Mouse (Mus musculus) CD4-positive, CD25-positive, alpha-beta regulatory T cell, adult 4 months (primary cell): ENCODE results near the gene Snx19. TPM values are rescaled to one million over a fixed set of nuclear protein-coding genes. Genes with fewer than 3 reads are reported as not detected.

Experiments
- ATAC-seq: one replicate; pipeline ENCODE4 v1.8.0; 2017
- polyA plus RNA-seq, 2 experiments: library from polyadenylated mRNA; unstranded; fragments of 100-300 nt; shearing (Covaris generic); gene quantifications; one replicate each; pipeline ENCODE4 v1.2.1; 2017

Gene Snx19
- polyA plus RNA-seq, result 10 to 100 TPM; 11.3 to 15.6 TPM

DNA sequence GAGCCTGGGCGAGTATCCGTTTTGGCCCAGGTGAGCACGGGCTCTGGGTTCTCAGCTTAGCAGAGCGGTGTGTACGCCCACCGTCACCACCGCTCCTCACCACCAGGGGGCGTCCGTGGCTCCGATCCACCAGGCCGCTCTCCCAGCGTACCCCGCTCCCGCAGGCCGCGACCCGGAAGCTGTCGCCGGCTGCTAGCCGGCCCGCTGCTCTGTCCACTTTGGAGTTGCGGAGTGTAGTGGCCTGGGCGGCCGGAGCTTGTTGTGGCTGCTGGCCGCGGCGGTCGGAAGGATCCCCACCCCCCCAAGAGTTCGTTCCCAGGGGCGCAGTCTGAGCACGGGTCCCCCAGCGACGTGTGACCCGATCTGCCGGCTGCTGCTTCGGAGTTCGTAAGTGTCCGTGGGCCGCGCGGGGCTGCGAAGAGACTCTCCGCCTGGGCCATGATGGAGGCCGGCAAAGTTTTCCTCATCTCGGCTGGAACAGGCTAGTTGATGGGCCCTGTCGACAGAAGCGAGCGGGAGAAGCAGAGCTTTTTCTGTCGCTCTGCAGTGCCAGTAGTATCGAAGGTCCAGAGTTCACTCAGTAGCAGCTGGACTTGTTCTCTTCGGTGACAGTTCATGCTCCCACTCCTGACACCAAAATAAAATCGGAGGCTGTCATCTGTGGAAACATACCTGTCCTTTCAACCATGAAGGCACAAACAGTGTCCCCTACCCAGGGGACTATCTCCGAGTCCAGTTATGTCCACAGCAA is at the start of gene Snx19:
Gene Snx19 (plus strand): TSS at position 227 of the 751 bp plus-strand sequence.
- peak; percentile 96 for ATAC-seq

DNA sequence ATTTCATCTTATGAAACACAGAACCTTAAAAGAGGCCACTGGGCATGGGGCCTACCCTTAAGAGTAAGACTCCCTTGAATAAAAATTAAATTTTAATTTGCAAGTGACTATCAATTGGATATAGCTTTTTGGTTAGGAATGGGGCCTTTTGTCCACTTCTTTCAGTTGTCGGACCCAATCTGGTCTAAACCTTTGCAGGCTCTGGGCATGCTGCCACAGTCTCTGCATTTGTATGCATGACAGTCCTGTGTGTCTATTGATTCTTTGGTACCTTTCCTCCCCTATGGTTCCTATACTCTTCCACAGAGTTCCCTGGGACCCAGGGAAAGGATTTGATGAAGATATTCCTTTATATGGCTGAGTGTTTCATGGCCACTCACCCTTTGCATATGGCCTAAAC is 26.1 kb upstream of the Snx19 start:
- ATAC-seq, result no peak

DNA sequence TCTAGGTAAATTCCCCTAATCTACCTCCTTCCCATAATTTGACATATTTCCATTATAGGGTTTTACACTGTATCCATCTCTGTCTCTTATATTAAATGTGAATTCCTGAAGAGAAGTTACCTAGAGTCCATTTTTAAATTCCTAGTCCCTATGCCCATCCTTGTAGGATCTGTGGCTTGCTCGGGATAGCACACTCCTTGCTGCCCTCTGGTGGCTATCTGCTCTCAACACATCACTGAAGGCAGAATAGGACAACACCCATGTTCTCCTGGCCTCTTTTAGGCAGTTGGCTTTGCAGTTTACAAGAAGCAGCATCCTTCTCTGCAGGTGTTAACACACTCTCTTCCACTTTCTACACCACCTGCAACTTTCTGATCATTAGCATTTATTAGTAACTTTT is 4.0 kb upstream of the Snx19 start:
- peak; percentile 42 for ATAC-seq

DNA sequence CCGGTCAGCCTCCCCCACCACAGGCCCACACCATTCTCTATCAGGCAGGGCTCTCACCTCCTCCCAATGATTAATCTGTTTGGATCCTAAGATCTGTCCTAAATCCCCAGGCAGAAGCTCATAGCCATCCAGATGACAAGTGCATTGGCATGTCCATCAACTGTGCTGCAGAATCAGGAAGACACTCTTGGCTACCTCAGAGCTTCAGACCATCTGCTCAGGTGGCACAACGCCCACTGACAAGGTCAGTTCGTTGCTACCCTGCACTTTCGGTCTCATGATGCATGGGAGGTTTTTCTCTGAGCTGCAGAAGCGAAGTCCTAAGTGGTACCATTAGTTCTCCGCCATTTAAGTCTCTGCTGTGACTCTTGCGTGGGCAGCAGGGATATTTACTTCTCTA is 1.7 kb upstream of the Snx19 start:
- no peak for ATAC-seq

DNA sequence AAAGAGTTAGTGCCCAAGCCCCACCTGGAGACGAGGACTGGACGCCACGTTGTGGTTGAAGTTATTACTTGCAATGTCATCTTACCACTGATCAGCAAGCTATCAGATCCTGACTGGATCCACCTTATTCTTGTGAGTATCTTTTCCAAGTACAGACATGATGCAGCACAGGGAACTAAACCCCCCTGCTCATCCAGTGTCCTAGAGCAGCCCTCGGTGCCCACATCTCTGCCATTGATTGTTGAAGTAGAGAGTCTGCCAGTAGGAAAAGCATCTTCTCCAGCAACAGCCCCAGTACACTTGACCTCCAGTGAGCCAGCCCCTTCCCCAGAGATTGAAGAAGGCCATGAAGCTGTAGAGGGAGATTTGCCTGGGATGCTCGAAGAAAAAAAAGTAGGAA is 1.3 kb downstream of the Snx19 start:
- no peak for ATAC-seq

DNA sequence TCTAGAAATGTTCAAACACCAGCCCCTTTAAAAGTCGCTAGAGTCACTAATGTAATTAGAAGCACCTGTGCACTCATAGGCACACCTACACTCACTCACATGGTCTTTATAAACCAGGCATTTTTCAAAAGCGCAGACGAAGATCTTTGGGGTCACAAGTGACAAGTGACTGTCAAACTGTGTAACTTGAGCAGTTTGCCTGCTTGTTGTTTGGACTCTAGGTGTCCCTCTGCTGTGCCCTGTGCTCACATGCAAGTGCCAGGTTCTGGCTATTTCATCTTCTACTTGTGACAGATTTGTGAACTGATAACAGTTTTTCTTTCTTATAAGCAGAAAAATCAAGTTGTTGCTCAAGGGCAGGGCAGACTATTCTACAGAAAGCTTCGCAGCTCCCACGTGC is 3.5 kb downstream of the Snx19 start:
- no peak for ATAC-seq

DNA sequence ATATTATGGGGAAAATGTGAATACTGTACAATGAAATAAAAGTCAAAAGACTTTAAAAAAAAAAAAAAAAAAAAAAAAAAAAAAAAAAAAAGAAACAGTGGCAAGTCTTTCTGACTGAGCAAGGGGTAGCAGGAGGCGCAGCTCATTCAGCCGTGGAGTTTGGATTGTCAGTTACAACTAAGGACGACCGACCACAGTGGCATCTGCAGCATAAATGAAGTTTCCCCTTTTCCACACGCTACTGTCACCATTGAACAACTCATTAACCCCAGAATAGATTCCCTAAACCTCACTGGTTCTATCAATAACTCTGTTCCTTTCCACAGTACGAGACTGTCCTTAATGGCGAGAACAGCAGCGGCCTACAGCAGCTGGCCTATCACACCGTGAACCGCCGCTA is 5.0 kb downstream of the Snx19 start:
- no peak for ATAC-seq

DNA sequence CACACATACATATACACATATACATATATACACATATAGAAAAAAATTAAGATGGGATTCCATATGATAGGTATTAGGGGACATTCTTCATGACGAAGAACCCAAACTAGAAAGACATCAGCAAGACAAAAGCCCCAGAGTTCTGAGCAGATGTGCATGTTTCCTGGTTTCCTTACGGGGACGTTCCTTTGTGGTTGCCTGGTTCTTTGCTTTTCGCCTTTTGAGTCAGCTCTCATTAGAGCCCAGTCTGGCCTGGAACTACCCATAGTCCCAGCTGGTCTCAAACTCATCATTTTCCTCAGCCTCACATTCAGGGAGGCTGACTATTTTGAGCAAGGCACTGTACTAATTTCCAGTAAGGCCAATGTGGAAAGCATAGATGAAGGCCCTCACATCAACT is 7.0 kb downstream of the Snx19 start:
- ATAC-seq, result no peak

DNA sequence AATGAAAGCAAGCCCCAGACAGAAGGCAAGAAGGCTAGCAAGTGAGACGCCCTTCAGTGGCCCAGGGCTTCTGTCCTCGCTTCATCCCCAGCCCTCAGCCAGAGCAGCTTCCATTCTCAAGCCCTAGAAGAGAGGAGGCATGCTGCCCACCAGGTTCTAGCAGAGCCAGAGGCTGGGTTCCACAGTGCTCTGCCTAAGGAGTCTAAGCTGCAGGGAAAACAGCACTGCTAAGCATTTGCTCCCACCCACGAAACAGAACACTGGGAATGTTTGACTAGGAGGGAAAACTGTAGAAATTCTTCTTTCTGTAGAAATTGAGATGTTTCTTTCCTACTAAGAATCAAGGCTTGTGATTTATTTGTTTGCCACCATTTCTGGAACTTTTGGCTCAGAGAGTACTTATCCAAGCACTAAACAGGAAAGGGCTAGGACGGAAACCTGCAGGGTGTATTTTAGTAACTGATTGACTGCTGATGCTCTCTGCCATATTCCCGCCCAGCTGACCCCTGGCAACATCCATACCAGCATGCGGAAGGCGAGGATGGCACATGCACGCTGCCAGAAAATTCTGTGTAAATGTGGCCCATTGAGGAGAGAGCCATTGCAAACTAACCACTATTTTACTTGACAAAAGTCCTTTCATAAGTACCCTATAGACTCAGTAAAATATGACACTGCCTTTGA is 9.1 kb downstream of the Snx19 start:
- ATAC-seq, result no peak

DNA sequence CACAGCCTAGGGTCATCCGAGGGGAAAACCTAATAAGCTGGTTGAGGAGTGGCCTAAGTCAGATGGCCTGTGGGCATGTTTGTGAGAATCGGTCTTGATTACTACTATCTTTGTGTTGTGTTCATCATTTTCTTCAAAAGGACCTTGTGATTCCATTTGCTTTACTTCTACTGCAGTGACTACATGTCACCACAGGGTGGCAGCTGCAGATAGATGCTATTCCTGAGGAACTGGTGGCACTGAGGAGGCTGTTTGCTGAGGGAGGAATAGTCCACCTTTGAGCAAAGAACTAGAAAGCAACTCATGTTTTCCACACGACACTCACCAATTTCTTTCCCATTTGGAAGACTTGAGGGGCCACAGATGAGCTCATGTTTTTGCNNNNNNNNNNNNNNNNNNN is 11.6 kb downstream of the Snx19 start:
- ATAC-seq, result peak; percentile 62

DNA sequence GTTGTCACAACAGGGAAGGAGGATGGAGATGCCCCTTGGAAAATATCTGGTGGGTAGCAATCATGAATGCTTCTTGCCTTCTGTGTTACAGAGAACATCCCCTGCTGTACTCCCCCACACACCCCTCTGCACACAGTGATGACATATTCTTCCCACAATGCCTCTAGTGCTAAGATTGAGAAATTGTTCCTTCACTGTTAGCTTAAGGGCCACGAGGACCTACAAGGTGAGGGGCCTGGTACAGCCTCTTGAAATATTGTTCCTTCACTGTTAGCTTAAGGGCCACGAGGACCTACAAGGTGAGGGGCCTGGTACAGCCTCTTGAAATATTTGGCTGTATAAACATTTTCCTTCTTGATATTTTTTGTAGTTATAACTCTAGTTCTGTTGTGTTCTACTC is 14.9 kb downstream of the Snx19 start:
- ATAC-seq, result no peak

DNA sequence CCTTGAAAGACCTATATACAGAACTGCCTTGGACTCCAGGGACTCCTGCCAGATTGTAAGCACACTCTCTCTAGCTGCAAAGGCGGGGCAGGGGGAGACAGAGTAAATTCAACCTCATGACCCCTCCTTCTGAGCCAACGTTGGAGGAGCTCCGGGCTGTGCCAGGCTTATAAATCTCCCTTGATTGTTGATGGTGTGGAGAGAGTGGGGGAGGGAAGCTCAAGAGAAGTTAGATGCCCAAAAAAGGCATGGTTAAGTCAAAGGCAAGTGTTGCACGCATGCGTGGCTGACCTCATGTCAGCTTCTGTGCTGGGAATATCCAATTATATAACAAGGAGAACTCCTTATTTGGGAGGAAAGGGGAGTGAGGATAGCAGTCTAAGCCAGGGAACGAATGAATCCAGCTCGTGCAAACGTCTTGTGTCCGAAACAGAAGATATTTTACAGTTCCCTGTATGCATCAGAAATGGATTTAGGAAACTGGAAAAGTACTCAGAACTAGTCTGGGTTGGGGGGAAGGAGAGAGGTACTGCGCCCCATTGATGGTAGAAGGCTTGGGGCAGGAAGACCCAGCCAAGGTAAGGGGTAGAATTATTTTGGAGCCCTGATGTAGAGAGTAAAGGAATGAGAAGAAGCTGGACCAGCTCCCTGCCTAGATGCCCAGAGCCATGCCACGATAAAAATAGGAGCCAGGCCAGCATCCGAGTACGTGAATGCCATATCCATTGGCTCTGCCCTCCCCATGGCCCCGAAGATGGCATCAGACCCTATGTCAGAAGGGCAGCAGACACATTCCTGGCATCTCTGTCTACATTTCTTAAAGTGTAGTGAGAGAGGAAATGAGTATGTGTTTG is 18.6 kb downstream of the Snx19 start:
- ATAC-seq, result no peak

DNA sequence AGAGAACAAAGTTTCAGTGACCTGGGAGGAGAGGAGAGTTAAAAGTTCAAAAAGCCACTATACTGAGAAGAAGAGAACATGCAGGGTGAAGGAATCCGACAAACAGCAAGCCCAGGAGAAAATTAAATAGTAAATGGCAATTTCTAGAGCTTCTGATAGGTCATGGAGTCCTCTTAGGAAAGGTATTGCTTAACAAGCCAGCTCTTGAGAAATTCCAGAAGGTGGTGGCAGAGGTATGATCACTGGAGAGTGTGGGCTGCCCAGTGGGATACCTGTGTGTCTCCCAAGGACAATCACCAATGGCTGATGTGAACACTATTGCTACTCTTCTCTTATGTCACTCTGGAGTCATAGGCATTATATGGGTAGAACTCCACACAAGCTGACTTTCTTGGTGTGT is 19.2 kb downstream of the Snx19 start:
- no peak for ATAC-seq

DNA sequence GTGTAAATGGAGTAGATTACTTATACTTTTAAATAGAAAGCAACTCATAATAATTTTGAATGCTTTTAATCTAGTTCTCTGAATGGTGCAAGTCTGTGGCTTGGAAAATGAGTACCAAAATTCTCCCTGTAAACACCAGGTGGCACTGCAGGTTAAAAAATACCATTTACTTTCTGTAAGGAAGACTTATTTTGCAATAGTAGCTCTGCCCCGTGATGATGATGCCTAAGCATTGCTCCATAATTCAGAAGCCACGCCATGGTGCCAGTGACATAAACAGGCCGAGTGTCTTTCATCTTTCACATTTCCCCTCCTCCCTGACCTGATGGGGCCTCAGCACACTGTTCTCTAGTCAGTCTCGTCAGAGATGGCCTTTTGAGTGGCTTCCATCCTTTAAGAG is 21.6 kb downstream of the Snx19 start:
- ATAC-seq, result no peak

DNA sequence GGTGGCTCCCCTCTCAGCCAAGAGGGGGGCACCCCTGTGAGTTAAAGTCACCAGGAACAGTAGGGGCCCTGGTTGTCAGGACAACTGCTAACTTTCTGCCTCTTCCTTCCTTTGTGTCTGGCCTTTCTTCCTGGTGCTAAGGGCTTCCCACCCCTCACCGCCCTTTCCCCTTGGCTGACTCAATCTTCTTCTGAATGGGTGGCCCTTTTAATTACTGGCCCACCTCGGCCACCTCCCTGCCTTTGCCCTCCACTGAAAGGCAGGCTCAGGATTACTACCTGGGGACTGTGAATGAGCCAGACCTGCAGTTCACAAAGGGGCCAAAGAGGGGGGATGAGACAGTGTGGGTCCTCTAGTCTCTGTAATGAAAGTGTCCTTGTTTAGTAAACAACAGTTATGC is 23.0 kb downstream of the Snx19 start:
- ATAC-seq, result no peak

DNA sequence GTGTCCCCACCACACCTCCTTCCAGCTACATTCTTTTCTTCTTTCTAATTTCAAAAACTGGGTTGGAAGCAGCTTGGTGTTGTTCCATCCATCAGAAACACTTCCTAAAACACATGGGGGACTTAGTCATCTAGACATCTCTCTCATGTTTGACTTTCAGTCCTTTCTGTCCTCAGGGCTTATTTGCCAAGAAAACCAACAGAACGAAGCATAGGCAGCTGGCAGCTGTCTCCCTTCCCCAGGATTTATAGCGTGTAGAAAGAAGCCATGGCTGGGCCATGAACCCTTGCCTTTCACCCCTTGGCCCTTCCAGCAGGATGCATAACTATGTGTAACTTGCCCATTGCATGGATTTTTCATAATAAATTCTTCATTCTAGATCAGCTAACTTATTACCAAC is 23.9 kb downstream of the Snx19 start:
- no peak for ATAC-seq

DNA sequence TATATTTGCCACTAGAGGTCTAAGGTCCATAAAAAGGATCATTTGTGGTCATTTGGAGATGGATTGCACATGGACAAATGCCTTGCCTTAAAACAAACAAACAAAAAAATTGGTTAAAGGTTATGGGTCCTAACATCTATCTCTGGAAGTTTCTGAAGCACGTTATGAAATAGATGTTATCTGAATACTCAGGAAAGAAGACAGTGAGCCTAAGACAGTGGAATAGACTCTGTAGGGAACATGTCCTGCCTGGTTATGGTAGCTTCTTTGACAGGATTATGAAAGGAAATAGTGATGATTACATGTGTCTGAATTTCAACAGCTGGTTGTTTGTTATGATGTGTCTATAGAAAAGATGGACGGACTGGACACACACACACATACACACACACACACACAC is 27.6 kb downstream of the Snx19 start:
- ATAC-seq, result no peak

DNA sequence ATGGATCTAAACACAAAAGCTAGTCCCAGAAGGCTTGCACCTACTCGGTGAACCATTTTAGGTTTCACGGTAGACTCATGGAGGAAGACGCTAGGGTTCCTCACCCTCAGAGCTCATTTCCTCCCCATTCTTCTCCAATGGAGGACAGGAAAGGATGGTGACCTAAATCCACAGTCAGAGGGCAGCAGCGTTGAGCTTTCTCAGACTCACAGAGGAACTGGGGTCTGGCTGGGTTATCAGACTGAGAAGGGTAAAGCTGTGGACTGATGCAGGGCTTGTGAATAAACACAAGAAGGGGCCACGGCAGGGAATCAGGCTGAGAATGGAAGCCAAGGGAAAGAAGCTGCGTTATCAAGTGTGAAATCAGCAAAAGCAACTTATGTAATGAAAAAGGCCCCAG is 29.3 kb downstream of the Snx19 start:
- no peak for ATAC-seq

DNA sequence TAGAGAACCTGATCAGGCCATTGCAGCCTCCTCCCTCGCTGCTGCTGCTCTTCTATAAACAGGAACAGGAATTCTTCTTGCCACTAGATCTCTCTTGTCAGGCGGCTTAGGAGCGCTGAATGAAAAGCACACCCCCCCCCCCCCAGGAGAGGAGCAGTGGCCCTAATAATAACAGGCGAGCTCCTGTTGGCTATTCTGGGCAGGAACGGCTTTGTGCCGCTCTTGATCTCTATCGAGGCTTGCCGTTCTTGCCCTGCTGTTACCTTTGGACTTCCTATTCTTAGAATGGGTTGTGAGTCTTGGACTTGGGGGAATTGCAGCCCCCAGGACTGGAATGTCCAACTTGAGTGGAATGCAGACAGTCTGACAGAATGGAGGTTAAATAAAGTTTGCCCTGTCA is 33.6 kb downstream of the Snx19 start:
- ATAC-seq, result no peak

DNA sequence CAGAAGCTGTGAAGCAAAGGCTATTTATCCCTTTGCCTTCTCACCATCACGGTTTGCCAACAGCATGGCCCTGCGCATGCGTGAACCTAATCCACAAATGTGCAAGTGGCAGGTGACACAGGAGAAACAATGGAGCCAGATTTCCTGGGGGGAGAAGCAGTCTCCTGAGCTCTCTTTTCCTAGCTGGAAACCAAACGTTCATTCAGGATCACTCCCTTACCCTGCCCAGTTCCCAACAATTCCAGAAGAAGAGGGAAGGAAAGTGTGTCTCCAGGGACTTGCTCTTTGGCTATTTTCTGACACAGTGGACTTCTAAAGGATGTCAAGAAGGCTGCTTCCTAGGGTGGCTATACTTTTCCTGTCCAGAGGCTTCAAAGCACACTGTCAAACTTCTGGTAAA is 37.8 kb downstream of the Snx19 start:
- ATAC-seq, result no peak

DNA sequence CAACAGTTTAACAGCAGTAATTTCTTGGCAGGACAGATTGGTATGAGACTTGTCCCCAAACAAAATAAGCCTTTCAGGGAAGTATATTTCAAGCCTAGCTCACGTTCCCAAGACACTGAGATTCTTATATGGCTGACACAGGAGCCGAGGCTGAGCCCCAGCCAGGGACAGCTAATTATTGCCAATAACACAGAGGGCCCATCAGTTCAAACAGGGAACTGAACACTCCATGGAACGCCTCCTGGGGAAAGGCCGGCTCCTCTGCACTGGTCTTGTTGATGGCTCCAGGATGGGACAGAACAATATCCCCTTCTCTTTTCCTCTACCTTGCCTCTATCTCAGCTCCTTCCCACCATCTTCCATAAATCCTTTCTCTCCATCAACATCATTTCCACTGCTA is 53.1 kb downstream of the Snx19 start:
- ATAC-seq, result no peak

DNA sequence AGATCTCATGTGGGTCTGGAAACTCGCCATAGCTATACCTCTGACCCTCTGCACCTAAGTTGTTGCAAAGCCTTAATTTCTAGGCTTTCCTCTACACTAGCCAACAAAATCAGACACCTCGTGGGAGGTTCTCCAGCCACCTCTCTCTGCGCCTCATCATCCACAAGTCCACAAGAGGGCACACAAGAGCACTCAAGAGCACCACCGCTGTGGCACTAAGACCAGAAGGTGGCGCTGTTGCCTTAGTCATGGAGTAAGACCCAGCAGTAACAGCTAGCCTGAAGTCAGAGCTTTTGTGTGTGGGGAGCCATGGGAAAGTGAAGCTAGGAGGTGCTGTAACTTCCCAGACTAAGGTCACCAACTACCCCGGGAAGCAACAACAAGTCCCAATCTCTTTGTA is 53.6 kb downstream of the Snx19 start:
- peak; percentile 93 for ATAC-seq

DNA sequence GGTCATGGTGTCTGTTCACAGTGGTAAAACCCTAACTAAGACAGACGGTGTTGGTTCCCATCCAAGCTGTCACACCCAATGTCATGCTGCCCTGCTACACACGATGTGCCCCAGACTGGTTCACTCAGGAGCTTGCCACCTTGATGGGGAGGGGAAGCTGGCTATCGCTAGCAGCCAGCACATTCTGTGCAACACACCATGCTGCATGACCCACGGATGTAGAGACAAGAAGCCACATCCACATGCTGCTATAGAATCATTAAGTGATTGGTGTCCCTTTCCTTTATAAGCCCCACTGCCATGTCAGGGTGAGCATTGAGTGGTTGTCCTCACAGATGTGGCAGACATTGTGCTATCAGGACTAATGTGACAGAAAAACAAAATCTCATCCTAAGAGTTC is 55.2 kb downstream of the Snx19 start:
- no peak for ATAC-seq

DNA sequence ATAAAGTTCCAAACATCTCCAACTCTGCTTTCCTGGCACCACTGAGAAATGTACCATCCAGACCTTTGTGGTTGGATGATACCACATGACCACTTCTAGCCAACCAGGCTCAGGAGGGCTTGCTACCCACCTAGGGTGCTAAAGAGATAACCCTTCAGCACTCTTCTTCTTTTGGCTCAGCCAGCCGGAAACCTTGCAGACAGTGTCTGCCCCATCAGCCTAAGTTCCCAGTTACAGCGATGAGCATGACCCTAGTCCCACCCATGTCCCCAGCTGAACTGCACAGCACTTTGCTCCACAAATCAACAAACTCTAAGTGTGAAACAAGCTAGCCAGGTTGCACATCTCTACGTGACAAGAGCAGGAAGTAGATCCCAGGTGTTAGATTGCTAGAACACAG is 57.3 kb downstream of the Snx19 start:
- no peak for ATAC-seq
